Mouse (Mus musculus) Patski (cell line): ENCODE results near the gene Gla. TPM values are rescaled to one million over a fixed set of nuclear protein-coding genes. Genes with fewer than 3 reads are reported as not detected.

Experiments
- ATAC-seq: fragments of 100-300 bp; one replicate; pipeline ENCODE4 v1.8.0; 2021
- CTCF ChIA-PET: fragments of 350-600 bp; sonication (Branson Sonifier 250); formaldehyde crosslinking; loops from one replicate; lab custom pipeline; 2022; ENCODE audit warnings: inconsistent platforms; lab: Charles Lee
- POLR2A ChIA-PET: fragments of 350-600 bp; sonication (Branson Sonifier 250); formaldehyde crosslinking; loops from one replicate; lab custom pipeline; 2022; ENCODE audit warnings: antibody characterized with exemption, inconsistent platforms; lab: Charles Lee
- DNase-seq: peaks from one replicate; pipeline ENCODE4 v3.0.0-alpha.2; 2011; ENCODE audit warnings: low read depth, low spot score
- H3K27me3 ChIP-seq: fragments of 371-371 bp; one replicate; pipeline ENCODE4 v1.5.1; 2021
- CTCF ChIP-seq: fragments of 100-300 bp; IDR thresholded peaks from one replicate; pipeline ENCODE4 v1.5.1; 2021
- in situ Hi-C: fragments of 300-500 bp; cut with MboI; formaldehyde crosslinking; loops from 3 replicates; pipeline ENCODE4 v1.11.1; 2018; ENCODE audit warnings: low pct_unique_long_range_greater_than_20kb, mixed read lengths
- polyA plus RNA-seq: library from polyadenylated mRNA; unstranded; gene quantifications from one replicate; pipeline ENCODE4 v1.2.3, GENCODE M21; 2021

Gla gene
- 26.9 TPM for polyA plus RNA-seq

- no peak for TF ChIP-seq CTCF
- DNase-seq = peak; percentile 86
- in situ Hi-C loops = no loop called here
- H3K27me3 ChIP-seq = peaks cover 7% of the 10 kb centered on the region
- ChIA-PET POLR2A (interaction anchor here (1.1 to 1.3 kb wide), 3 partner anchors 10 to 15 kb away, joined by 3 to 5 read pairs (median 3); partner anchors contain the start of gene Rpl36a), CTCF (interaction anchor here (1.1 to 2.0 kb wide), 5 partner anchors 8 to 60 kb away, joined by 3 to 9 read pairs (median 5); partner anchors contain the start of gene Rpl36a)
- ATAC-seq = peak; percentile 91
These were observed at the start of gene Gla, which contains the start of gene Hnrnph2 for GRCm38 (mm10) chrX:134600659-134601379. Gene Gla (minus strand): TSS chrX:134601125. Gene Hnrnph2 (plus strand): TSS chrX:134601179.

GRCm38 (mm10) chrX:134648031-134648692 is 47.2 kb upstream of the Gla start:
- ATAC-seq (peak; percentile 51), DNase-seq (peak; percentile 17)
- POLR2A ChIA-PET = no interaction called here
- CTCF ChIA-PET = interaction anchor here (0.6 to 0.7 kb wide), 2 partner anchors 13 to 93 kb away, joined by 3 read pairs; no protein-coding TSS in a partner anchor
- H3K27me3 ChIP-seq = peaks cover 7% of the 10 kb centered on the region
- in situ Hi-C loops = loop anchor here (5.0 kb wide), 1 partner anchor 264 kb away; no protein-coding TSS in a partner anchor
- TF ChIP-seq CTCF = peak; percentile 80

- TF ChIP-seq CTCF = no peak
- ChIA-PET POLR2A (no interaction called here), CTCF (no interaction called here)
- ATAC-seq = no peak
- no peak for DNase-seq
- H3K27me3 ChIP-seq = peaks cover 7% of the 10 kb centered on the region
- in situ Hi-C loops = loop anchor here (5.0 kb wide), 1 partner anchor 265 kb away; no protein-coding TSS in a partner anchor
These were observed 46.5 kb upstream of the Gla start for GRCm38 (mm10) chrX:134647421-134647820.

- DNase-seq (no peak), ATAC-seq (no peak)
- ChIA-PET POLR2A (no interaction called here), CTCF (no interaction called here)
- no peak for TF ChIP-seq CTCF
- peaks cover 9% of the 10 kb centered on the region for H3K27me3 ChIP-seq
- in situ Hi-C loops = loop anchor here (5.0 kb wide), 1 partner anchor 266 kb away; no protein-coding TSS in a partner anchor
These were observed 45.4 kb upstream of the Gla start for GRCm38 (mm10) chrX:134646338-134646737.

GRCm38 (mm10) chrX:134641000-134641760 is 40.3 kb upstream of the Gla start:
- CTCF ChIA-PET = no interaction called here
- in situ Hi-C loops = no loop called here
- no peak for TF ChIP-seq CTCF
- POLR2A ChIA-PET = no interaction called here
- no peak for ATAC-seq
- H3K27me3 ChIP-seq = peaks cover 20% of the 10 kb centered on the region
- DNase-seq = no peak

GRCm38 (mm10) chrX:134635860-134636259 is 34.9 kb upstream of the Gla start:
- ATAC-seq = no peak
- DNase-seq = no peak
- H3K27me3 ChIP-seq = peaks cover 16% of the 10 kb centered on the region
- TF ChIP-seq CTCF = no peak
- POLR2A ChIA-PET = no interaction called here
- in situ Hi-C loops = no loop called here
- CTCF ChIA-PET = no interaction called here

GRCm38 (mm10) chrX:134635111-134635510 is 34.2 kb upstream of the Gla start:
- no peak for ATAC-seq
- POLR2A ChIA-PET = no interaction called here
- no peak for DNase-seq
- in situ Hi-C loops = no loop called here
- no peak for TF ChIP-seq CTCF
- H3K27me3 ChIP-seq = peaks cover 15% of the 10 kb centered on the region
- CTCF ChIA-PET = no interaction called here

- in situ Hi-C loops = no loop called here
- no peak for TF ChIP-seq CTCF
- ChIA-PET POLR2A (no interaction called here), CTCF (no interaction called here)
- H3K27me3 ChIP-seq = peaks cover 15% of the 10 kb centered on the region
- DNase-seq (no peak), ATAC-seq (no peak)
These were observed 31.8 kb upstream of the Gla start for GRCm38 (mm10) chrX:134632710-134633109.

GRCm38 (mm10) chrX:134628200-134628599 is 27.3 kb upstream of the Gla start:
- ChIA-PET CTCF (no interaction called here), POLR2A (no interaction called here)
- peaks cover 5% of the 10 kb centered on the region for H3K27me3 ChIP-seq
- DNase-seq (no peak), ATAC-seq (no peak)
- in situ Hi-C loops = no loop called here
- TF ChIP-seq CTCF = no peak

GRCm38 (mm10) chrX:134623350-134623749 is 22.4 kb upstream of the Gla start:
- in situ Hi-C loops = no loop called here

More at GRCm38 (mm10) chrX:134623350-134623749, 22.4 kb upstream of the Gla start:
- no peak for DNase-seq
- ChIA-PET POLR2A (interaction anchor here (0.6 kb wide), 1 partner anchor 39 kb away, joined by 4 read pairs; no protein-coding TSS in a partner anchor), CTCF (interaction anchor here (0.8 to 1.7 kb wide), 2 partner anchors 8 to 9 kb away, joined by 3 to 6 read pairs; no protein-coding TSS in a partner anchor)
- TF ChIP-seq CTCF = no peak
- H3K27me3 ChIP-seq = peaks cover 9% of the 10 kb centered on the region
- no peak for ATAC-seq
